Mouse (Mus musculus): ENCODE data around the gene Snapc5. TPM values are rescaled to one million over a fixed set of nuclear protein-coding genes. Genes with fewer than 3 reads are reported as not detected.
A peak's percentile ranks its signal among the peaks of the same experiment; 100 is the strongest.
"Not testable (repeated sequence)": the region's sequence is repeated elsewhere in the genome, so short reads cannot be mapped to it uniquely, and the experiment has no call there.

Gene Snapc5
- total RNA-seq (2021) = 10 to 100 TPM; 21.6 to 23.5 TPM

DNA sequence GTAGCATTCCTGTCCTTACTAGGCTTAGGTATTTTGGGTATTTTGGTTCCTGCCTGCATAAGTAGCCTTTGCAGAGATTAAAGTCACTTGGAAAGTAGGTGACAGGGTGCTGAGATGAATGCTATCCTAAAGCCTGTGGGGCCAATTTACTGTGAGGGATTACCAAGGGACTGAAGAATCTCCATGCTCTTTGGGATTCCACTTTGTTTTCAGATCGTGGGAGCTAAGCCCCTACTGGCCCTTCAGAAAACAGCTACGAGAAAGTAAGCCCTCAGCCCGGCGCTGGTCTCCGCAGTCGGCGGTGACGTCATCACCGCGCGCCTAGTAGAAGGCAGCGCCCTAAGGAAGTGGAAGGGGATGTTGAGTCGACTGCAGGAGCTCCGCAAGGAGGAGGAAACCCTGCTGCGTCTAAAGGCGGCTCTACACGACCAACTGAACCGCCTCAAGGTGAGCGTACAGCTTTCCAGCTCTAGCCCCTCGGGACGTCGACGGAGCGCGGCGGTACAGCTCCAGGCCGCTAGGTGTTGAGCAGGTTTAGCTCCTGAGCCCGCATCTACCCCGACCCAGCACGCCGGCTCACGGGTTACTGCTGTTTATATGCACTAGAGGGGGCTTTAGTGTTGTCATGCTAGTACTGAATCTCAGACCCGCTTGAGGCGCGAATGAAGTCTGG is at the start of gene Snapc5:
TSS of gene Snapc5 (plus strand) at position 301 of the 673 bp plus-strand sequence.
- peak; percentile 81 for DNase-seq (ENCODE audit: low spot score)
- intact Hi-C loops (cut with DNase I) = loop anchor here (1.0 kb wide), 1 partner anchor 74 kb away; the partner anchor contains the start of gene Map2k1

DNA sequence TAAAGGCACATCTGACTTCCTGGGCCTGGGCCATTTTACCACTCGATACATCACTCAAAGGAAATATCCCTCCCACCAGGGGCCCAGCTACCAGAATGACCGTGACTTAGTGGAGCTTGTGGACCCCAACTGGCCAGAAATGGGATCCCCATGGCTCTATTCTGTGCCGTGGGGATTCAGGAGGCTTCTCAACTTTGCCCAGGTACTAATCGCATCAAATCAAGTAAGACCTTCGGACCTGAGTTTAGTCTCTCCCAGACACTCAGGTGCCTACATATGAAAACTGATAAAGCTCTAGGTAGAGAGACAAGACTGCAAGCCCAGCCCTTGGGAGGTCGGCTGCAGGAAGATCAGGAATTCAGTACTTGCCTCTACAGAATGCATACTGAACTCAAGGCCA is 47.5 kb upstream of the Snapc5 start:
- intact Hi-C loops (cut with DNase I) = no loop called here
- no peak for DNase-seq (ENCODE audit: low spot score)

DNA sequence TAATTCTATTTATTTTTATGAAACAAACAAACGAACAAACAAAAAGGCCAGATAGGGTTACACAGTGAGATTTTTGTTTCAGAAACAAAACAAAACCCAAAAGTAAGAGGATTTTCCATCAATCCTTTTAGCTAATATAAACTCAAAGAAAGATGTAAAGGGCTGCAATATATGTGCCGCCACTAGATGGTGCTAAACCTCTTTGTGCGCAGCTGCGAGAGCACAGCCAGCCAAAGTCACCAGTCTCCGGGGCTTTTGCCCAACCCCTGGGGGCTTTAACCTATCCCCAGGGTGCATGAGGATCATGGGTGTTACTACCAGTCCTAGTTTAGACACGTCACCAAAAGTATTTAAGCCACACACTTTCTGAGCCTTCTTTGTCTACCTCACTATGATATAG is 40.2 kb upstream of the Snapc5 start:
- intact Hi-C loops (cut with DNase I) = loop anchor here (2.0 kb wide), 1 partner anchor 134 kb away; no protein-coding TSS in a partner anchor
- not testable (repeated sequence) for DNase-seq (ENCODE audit: low spot score)

DNA sequence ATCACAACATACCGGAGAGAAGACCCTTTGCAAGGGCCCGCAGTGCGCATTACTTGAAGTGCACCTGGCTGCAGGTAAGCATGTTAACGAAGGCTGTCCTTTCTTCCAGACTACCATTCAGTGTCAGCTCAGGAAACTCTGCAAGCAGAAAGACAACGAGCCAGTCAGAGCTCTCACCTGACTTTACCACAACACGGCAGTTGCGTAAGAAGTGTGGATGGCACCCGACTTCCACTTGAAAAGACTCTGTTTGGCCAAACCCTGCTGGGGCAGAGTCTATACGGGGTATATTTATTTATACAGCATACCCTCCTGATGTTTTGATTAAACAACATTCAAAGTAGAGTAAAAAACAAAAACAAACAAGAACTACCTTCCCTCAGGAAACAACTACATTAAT is 39.2 kb upstream of the Snapc5 start:
- DNase-seq (ENCODE audit: low spot score) = no peak
- intact Hi-C loops (cut with DNase I) = loop anchor here (2.0 kb wide), 1 partner anchor 133 kb away; no protein-coding TSS in a partner anchor

DNA sequence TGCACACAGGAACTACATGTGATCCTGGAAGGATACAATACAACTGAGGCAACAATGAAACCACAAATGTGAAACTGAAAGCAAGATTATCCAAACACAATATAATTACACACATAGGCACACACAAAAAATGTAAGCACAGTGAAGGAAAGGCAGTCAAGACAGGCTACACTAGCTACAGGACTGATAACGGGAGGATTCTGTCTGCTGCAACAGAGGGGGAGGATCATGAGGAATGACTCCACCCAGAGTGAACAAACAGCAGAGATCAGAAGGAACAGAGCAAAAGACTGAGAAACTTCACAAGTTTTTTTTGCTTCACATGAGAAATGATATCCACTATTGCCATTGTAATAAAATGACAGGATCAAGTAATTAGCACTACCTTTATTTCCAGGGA is 22.4 kb upstream of the Snapc5 start:
- no peak for DNase-seq (ENCODE audit: low spot score)
- intact Hi-C loops (cut with DNase I) = no loop called here

DNA sequence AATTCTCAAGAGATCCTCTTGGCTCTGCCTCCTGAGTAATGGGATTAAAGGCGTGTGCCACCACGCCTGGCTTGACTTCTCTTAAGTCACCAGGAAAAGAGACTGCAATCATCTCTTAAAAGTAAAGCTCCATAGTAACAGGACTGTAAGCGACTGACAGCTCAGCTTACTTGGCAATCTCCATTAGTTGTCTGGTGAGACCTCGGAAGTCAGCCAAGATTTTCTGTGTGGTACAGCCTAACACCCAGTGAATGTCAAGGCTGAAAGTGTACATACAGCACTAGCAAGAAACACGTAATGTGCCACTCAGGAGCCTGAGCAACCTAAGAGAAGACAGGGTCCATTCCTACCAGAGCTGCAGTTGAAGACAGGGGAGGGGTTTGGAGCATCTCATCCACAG is 18.6 kb upstream of the Snapc5 start:
- DNase-seq (ENCODE audit: low spot score) = no peak
- intact Hi-C loops (cut with DNase I) = no loop called here

DNA sequence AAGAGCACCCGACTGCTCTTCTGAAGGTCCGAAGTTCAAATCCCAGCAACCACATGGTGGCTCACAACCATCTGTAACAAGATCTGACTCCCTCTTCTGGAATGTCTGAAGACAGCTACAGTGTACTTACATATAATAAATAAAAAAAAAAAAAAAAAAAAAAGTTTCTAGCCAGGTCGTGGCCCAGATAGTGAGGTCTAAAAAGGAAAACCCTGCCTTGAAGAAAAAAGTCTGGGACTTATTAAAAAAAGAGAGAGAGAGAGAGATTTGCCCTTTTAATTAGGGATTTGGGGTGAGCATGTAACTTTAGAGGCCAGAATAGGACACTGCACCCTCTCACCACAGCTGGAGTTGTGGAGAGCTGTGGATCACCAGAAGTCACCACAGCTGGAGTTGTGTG is 9.1 kb upstream of the Snapc5 start:
- intact Hi-C loops (cut with DNase I) = loop anchor here (5.0 kb wide), 1 partner anchor 172 kb away; the partner anchor contains the start of gene Dis3l

DNA sequence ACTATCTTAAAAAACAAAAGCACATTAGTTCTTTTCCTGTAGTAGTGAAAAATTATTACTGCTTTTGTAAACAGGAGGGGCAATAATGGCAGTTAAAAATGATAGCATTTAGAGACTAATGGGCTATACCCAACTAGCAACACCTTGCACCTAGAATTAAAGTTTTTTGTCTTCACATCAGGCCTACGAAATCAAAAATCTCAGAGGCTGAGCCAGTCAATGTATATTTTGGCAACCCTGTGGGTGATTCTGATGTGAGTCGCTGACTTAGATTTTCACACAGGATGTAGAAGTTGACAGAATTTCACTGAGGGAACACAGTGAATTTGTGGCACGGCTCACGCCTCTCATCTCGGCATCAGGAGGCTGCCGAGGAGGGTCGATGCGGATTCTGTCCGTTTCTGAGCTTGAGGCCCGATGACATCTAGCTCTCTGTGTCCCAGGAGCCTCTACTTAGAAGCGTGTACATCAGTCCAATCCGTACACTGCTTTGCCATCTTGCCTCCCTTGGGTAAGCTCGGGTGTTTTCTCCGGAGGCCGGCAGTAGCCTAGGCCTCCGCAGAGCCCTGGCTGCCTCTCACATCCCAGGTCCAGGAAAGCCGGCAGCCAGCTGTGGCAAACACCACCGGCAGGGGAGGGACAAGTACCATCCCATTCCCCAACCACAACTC is 6.8 kb upstream of the Snapc5 start:
- no peak for DNase-seq (ENCODE audit: low spot score)
- intact Hi-C loops (cut with DNase I) = loop anchor here (5.0 kb wide), 1 partner anchor 170 kb away; the partner anchor contains the start of gene Dis3l

More for the DNA sequence above, 9.1 kb upstream of the Snapc5 start:
- DNase-seq (ENCODE audit: low spot score) = not testable (repeated sequence)

DNA sequence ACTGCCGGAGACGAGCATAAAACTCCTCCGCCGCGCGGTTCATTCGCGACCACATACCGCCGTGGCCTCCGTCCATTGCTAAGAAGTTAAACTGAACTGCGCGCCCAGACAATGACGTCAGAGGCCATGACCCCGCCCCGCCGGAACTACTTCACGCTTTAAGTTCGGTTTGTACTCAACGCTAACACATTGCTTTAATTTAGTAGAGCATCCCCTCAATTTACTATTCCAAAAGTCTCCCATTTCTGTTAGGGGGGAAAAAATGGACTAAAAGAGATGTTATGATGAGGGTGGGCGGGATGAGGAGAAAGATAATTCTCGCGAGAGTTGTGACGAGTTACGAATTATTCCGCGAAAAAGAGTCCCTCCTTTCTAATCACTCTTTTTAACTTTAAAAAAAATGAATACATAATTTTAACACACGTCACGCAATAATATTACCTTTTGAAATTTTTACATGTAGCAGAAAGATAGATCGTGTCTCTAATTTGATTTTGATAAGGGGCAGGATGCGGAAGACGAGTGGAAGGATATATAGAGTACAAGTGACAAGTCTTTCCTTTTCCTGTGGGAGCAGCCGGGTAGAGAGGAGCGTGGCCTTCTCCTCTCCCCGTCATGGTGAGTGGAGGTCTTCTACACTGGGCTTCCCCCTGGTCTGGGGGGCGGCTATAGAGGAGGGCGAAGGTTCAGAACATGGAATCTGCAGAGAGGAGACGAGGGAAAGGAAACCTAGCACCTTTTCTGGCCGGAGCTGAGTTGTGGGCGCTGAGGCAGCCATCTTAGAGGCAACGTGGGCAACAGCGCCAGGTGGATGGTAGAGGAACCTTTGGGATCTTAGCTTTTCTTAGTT is 6.0 kb upstream of the Snapc5 start, which contains the start of the genes Zwilch and Rpl4:
TSS of gene Zwilch (minus strand) at position 289 of the 850 bp plus-strand sequence.
TSS of gene Rpl4 (plus strand) at position 560 of the 850 bp plus-strand sequence.
- DNase-seq (ENCODE audit: low spot score) = peak; percentile 51
- intact Hi-C loops (cut with DNase I) = loop anchor here (5.0 kb wide), 1 partner anchor 169 kb away; the partner anchor contains the start of gene Dis3l

DNA sequence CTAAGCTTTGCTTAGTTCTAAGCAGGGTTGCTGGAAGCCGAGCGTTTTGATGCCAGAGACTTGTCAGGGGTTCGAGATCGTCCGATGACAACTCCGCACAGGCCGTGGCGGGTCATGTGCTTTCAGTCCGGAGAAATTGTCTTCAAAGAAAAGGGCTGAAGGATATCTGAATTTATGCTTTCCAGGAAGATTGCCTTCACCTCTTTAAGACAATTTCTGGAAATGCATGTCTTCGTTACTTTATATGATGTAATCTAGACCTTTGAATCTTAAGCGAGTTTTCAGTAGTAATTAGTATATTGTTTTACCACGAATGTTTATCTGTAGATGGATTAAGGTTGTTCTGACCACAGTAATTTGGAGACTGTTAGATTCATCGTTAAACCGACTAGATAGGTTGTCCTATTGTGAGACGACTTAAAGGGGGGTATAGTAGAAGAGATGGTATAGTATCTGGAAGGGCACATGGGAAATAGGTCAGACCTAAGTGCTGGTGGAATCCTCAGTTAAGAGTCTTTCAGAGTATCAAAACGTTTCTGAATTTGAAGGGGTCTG is 5.3 kb upstream of the Snapc5 start:
- intact Hi-C loops (cut with DNase I) = loop anchor here (5.0 kb wide), 1 partner anchor 169 kb away; the partner anchor contains the start of gene Dis3l
- no peak for DNase-seq (ENCODE audit: low spot score)

DNA sequence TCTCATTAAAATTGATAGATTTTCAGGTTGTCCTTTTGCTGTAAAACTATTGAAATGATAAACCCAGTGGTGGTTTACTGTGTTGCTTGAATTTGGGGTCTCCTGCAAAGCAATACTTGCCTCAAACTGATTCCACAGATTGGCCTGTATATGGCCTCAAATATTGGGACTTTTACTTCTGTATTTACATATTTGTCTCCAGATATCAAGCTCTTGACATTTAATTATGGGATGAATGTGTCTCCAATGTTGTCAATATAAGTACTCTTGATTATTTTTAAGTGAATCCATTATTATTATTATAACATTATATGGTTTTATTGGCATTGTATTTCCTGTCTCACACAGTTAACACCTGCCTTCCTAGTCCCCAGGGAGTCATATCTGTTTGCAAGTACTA is 4.7 kb upstream of the Snapc5 start:
- no peak for DNase-seq (ENCODE audit: low spot score)
- intact Hi-C loops (cut with DNase I) = loop anchor here (5.0 kb wide), 1 partner anchor 168 kb away; the partner anchor contains the start of gene Dis3l

DNA sequence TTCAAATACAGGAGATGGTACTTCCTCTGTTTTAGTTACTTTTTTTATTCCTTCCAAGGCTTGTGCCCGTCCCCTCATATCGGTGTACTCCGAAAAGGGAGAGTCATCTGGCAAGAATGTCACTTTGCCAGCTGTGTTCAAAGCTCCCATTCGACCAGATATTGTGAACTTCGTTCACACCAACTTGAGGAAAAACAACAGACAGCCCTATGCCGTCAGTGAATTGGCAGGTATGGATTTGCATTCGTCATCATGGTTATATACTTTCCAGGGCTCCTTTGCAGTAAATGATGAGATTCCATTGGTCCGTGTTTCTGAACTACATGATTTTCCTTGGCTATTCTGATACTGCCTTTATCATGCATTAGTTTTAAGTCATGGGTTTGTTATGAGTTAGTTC is 4.3 kb upstream of the Snapc5 start:
- DNase-seq (ENCODE audit: low spot score) = no peak
- intact Hi-C loops (cut with DNase I) = loop anchor here (5.0 kb wide), 1 partner anchor 168 kb away; the partner anchor contains the start of gene Dis3l

DNA sequence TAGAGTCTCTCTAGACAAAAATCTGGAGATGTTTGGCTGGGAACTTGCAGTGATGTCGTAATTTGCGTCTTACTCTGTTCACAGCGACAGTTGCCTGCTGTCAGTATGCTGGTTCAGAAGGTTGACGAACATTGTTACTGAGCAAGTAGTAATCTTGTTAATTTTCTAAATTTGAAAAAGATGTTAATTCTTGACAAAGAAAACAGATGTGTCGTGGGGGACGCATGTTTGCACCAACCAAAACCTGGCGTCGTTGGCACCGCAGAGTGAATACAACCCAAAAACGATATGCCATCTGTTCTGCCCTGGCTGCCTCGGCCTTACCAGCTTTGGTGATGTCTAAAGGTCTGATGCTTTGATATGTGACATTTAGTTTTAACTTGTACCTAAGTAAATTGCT is 3.7 kb upstream of the Snapc5 start:
- intact Hi-C loops (cut with DNase I) = no loop called here

DNA sequence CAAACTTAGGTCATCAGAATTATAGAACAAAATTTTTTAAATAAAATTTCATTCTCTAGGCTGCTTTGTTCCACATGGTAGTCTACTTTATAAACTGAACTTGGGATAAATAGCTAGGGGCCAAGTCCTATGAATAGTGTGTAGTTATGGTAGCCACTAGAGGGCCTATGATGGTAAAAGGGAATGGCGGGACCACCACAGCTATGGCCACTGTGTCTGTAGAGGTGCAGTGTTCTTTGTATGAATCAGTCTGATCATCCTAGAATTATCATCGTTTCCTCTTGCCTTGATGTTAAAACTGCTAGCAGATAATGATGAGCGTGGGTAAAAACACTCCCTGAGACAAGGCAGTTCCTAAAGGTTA is 482 bp upstream of the Snapc5 start:
- no peak for DNase-seq (ENCODE audit: low spot score)
- intact Hi-C loops (cut with DNase I) = no loop called here

More for the DNA sequence above, 3.7 kb upstream of the Snapc5 start:
- no peak for DNase-seq (ENCODE audit: low spot score)

DNA sequence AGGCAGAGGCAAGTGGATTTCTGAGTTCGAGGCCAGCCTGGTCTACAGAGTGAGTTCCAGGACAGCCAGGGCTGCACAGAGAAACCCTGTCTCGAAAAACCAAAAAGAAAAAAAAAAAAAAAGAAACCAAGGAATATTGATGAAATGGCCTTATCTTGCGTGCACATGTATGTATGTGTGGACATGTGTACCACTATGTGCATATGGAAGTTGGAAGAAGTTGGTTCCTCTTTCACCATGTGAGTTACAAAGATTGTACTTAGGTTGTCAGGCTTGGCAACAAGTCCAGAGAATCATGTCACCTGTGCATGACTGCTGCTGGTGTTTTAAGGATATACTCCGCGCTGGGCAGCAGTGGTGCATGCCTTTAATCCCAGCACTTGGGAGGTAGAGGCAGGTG is 4.2 kb downstream of the Snapc5 start:
- DNase-seq (ENCODE audit: low spot score); intact Hi-C loops (cut with DNase I): not testable (repeated sequence)

DNA sequence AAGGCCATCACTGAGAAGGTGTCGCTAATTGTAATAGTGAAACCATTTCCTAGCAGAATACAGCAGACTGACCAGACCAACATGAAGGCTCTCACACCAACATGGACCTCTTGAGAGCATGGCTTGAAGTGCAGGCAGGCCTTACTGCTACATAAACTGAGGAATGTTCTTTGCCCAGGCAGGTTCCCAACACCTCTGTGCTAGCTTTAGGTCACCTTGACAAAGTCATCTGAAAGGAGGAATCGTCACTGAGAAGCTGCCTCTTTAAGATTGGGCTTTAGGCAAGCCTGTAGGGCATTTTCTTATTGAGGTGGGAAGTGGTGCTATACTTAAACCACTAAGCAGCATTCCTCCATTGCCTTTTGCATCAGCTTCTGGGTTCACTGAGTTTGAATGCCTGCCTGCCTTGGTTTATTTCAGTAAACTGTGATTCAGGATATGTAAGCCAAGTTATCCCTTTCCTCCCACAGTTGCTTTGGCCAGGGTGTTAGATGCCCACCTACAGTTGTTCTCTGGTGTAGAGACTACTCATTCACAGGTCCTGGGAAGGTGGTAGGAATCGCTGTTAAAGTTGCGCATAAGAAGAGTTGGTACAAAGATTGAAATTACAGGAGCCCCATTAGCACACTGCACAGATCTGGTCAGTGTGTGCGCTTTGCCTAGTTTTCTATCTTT is 5.2 kb downstream of the Snapc5 start:
- DNase-seq (ENCODE audit: low spot score) = no peak
- intact Hi-C loops (cut with DNase I) = no loop called here

DNA sequence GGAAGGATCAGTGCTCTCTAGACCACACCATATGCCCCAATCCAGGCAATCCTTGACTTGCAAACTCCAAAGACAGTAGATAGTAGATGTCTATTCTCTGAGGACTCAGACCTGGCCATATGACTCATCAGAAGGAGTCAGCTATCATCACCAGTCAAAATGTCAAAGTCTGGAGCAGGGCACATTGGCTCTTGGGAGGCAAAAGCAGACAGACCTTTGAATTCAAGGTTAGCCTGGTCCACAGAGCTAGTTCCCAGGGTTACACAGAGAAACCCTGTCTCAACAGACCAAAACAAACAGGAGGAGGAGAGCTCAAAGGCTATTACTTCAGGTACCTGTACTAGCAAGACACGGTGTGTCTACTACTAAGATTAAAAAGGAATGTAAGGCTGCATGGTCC is 14.8 kb downstream of the Snapc5 start:
- no peak for DNase-seq (ENCODE audit: low spot score)
- intact Hi-C loops (cut with DNase I) = no loop called here

DNA sequence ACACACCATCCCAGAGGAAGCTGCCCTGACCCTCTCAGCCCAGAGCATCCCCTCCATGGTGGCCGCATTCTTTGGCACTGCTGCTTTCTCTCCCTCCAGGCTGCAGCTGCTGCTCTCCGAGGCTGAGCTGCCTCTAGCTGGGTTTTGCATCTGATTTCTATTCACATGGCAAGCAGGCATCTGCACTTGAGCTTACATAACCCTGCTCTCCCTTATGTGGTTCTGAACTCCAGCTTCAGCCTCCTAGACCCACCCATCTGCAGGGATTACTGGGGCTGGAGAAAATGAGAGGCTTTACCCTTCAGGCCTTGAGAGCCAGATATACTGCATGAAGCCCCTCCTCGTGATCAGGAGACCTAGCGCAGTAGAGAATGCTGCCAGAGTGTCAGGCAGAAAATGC is 16.5 kb downstream of the Snapc5 start:
- intact Hi-C loops (cut with DNase I) = no loop called here

DNA sequence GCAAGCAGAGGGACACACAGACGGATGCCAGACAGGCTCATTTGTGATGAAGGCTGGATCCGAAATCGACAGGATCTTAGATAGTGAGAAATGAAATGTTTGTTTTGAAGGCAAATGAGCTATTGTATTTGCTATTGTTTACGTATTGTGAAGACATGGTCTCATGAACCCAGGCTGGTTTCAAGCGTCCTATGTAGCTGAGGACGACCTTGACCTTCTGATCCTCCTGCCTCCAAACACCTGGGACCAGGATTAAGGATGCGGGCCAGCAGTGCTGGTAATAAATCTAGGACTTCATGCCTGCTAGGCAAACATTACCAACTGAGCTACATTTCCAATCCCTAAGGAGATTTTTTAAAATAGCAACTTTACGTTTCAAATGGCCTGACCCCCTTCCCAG is 18.4 kb downstream of the Snapc5 start:
- no peak for DNase-seq (ENCODE audit: low spot score)
- intact Hi-C loops (cut with DNase I) = no loop called here

More for the DNA sequence above, 16.5 kb downstream of the Snapc5 start:
- peak; percentile 4 for DNase-seq (ENCODE audit: low spot score)

Data from heart, postnatal 25 days (tissue).